Mouse (Mus musculus) erythroblast, embryonic 14.5 days (primary cell): ENCODE data around the gene Nlrp6.

Experiments
- GATA1 ChIP-seq: IDR thresholded peaks from 2 replicates; pipeline ENCODE4 v1.6.1; 2012; ENCODE audit warnings: low read length, inconsistent platforms, mixed read lengths
- TAL1 ChIP-seq: IDR thresholded peaks from 3 replicates; pipeline ENCODE4 v1.6.1; 2012; ENCODE audit warnings: low read length, inconsistent platforms, mixed read lengths

GRCm38 (mm10) chr7:140927181-140927580 is 6.5 kb downstream of the Nlrp6 start:
- TF ChIP-seq GATA1 (no peak), TAL1 (no peak)
